Mouse (Mus musculus) forebrain, postnatal 0 days (tissue): ENCODE measurements around the gene C77080. TPM values are rescaled to one million over a fixed set of nuclear protein-coding genes. Genes with fewer than 3 reads are reported as not detected.
A peak's percentile ranks its signal among the peaks of the same experiment; 100 is the strongest.

Source experiments
- ATAC-seq: fragments of 200-750 bp; cut with Nextera tagmentation; 2 replicates; pipeline ENCODE4 v1.8.0; 2017; ENCODE audit warnings: mild to moderate bottlenecking, moderate library complexity
- DNase-seq: peaks from one replicate; pipeline ENCODE4 v3.0.0-alpha.2; 2015
- H3K27ac ChIP-seq: fragments of 300-500 bp; sonication (generic); 2 replicates; pipeline ENCODE4 v1.5.1; 2014; ENCODE audit warnings: low read depth, mild to moderate bottlenecking, antibody characterized with exemption, low read length, moderate library complexity, mixed read lengths
- H3K27me3 ChIP-seq: fragments of 300-500 bp; sonication (generic); 2 replicates; pipeline ENCODE4 v1.6.1; 2014; ENCODE audit warnings: mild to moderate bottlenecking, low read length, mixed read lengths; ENCODE audit not compliant: insufficient read depth
- H3K36me3 ChIP-seq: fragments of 300-500 bp; sonication (generic); 2 replicates; pipeline ENCODE4 v1.6.1; 2014; ENCODE audit warnings: mild to moderate bottlenecking, moderate library complexity; ENCODE audit not compliant: insufficient read depth
- H3K4me1 ChIP-seq: fragments of 300-500 bp; sonication (generic); 2 replicates; pipeline ENCODE4 v1.6.1; 2014; ENCODE audit warnings: antibody characterized with exemption; ENCODE audit not compliant: insufficient read depth
- H3K4me2 ChIP-seq: fragments of 300-500 bp; sonication (generic); 2 replicates; pipeline ENCODE4 v1.6.1; 2014; ENCODE audit warnings: low read depth, mild to moderate bottlenecking, moderate library complexity
- H3K4me3 ChIP-seq: fragments of 300-500 bp; sonication (generic); 2 replicates; pipeline ENCODE4 v1.5.1; 2014; ENCODE audit warnings: low read depth, low read length, mixed read lengths
- H3K9ac ChIP-seq: fragments of 300-500 bp; sonication (generic); 2 replicates; pipeline ENCODE4 v1.6.1; 2014; ENCODE audit warnings: mild to moderate bottlenecking
- H3K9me3 ChIP-seq: fragments of 300-500 bp; sonication (generic); 2 replicates; pipeline ENCODE4 v1.6.1; 2016; ENCODE audit warnings: low read length
- CTCF ChIP-seq: sonication (generic); IDR thresholded peaks from 2 replicates; pipeline ENCODE4 v1.5.1; 2016; ENCODE audit warnings: antibody characterized with exemption, control low read depth, low read depth
- WGBS: fragments of 180-500 bp; shearing (Covaris S2); extraction: QIAGEN DNeasy Blood & Tissue Kit; methylation state at CpG from one replicate; pipeline ENCODE4 v1.1.7; 2014; 5-methylcytosine and 5-hydroxymethylcytosine counted together
- polyA plus RNA-seq: library from polyadenylated mRNA; unstranded; fragments of >200 nt; fragmentation: Nextera tagmentation; extraction: Ambion mirVana; gene quantifications from 2 replicates; pipeline ENCODE4 v1.2.1, GENCODE M21; 2015
- total RNA-seq: library from RNA; depleted of rRNA; stranded (reverse); fragments of >200 nt; gene quantifications from 2 replicates; pipeline ENCODE4 v1.2.3, GENCODE M21; 2014

Gene C77080
- total and polyA plus RNA-seq, 2 experiments from 2014 or later, result 3.5 to 10.6 TPM

- H3K36me3 ChIP-seq, result no peaks in the 10 kb centered on the region
- H3K4me1 ChIP-seq, result 0 out of 2 replicates have a peak, but pooled peaks cover under 1% of the 10 kb centered on the region
- no peak for DNase-seq
- 35% methylated on average over 8 of the region's 8 CpGs for WGBS
- ATAC-seq, result no peak
- H3K27ac ChIP-seq, result no peak overlapping the region
- no peaks in the 10 kb centered on the region for H3K9me3 ChIP-seq
- TF ChIP-seq CTCF, result no peak
- H3K4me2 ChIP-seq, result no peak overlapping the region
- no peaks in the 10 kb centered on the region; the same call in 1 of the 2 replicates for H3K27me3 ChIP-seq
- H3K4me3 ChIP-seq, result no peak overlapping the region
- no peak overlapping the region for H3K9ac ChIP-seq
Observed at GRCm38 (mm10) chr4:129256450-129257380, 4.5 kb downstream of the C77080 start.

DNA sequence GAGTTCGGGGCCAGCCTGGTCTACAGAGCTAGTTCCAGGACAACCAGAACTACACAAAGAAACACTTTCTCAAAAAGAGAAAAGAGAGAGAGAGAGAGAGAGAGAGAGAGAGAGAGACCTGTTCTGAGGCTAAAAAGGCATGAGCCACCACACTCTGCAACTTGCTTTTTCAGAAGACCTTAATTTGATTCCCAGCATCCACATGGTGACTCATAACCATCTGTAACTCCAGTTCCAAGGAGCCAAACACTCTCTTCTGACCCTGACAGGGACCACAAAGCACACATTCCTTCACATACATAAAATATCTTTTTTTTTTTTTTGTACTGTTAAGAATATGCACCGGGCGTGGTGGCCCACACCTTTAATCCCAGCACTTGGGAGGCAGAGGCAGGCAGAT lies 6.6 kb downstream of the C77080 start:
- Histone ChIP-seq H3K4me1 (0 out of 2 replicates have a peak, but pooled peaks cover 4% of the 10 kb centered on the region), H3K4me3 (no peak overlapping the region), H3K36me3 (no peaks in the 10 kb centered on the region), H3K4me2 (no peak overlapping the region), H3K27ac (no peak overlapping the region), H3K27me3 (peaks cover 13% of the 10 kb centered on the region), H3K9ac (no peak overlapping the region), H3K9me3 (no peaks in the 10 kb centered on the region)
- WGBS, result 89% methylated on average over 3 of the region's 3 CpGs
- ATAC-seq (no peak), DNase-seq (no peak)
- TF ChIP-seq CTCF, result no peak

- Histone ChIP-seq H3K4me2 (no peak overlapping the region), H3K27ac (no peak overlapping the region), H3K27me3 (peaks cover 28% of the 10 kb centered on the region), H3K4me1 (0 out of 2 replicates have a peak, but pooled peaks cover 4% of the 10 kb centered on the region), H3K9me3 (no peaks in the 10 kb centered on the region), H3K9ac (no peak overlapping the region), H3K4me3 (no peak overlapping the region), H3K36me3 (no peaks in the 10 kb centered on the region)
- TF ChIP-seq CTCF, result no peak
- no peak for ATAC-seq
- DNase-seq, result no peak
- WGBS, result 91% methylated on average over 2 of the region's 2 CpGs
Observed at GRCm38 (mm10) chr4:129252492-129252891, 8.7 kb downstream of the C77080 start.

DNA sequence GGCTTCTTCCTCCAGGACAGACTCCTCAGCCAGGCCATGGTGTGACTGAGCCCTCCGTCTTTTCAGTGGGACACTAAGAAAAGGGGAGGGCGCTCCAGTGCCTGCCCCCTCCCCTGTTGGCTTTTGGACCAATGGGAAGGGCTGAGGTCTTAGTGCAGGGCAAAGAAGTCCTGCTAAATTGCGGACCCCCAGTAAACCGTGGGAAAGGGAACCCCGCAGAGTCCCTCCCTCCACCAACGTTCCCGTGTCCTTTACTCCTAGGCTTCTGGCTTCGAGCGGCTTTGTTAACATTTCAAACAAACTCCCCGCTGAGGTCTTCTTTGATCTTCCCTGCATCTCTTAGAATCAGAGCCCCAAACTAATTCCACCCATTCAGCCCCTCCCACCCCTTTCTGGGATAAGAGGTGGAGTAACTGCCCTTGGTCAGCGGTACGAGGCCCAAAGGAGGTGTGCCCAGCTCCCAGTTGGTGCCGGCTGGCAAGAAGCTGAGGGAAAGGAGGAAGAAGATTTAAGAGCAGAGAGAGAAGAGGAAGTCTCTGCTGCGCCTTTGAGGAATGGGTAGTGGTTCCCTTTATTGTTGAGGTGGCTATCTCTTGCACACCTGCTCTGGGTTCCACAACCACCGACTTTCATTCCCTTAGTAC lies 9.6 kb downstream of the C77080 start:
- WGBS, result 6% methylated on average over 15 of the region's 15 CpGs
- Histone ChIP-seq H3K9me3 (no peaks in the 10 kb centered on the region), H3K4me3 (no peak overlapping the region), H3K9ac (no peak overlapping the region), H3K36me3 (no peaks in the 10 kb centered on the region), H3K27me3 (peaks cover 36% of the 10 kb centered on the region), H3K27ac (no peak overlapping the region), H3K4me1 (0 out of 2 replicates have a peak, but pooled peaks cover 4% of the 10 kb centered on the region), H3K4me2 (no peak overlapping the region)
- DNase-seq, result no peak
- no peak for TF ChIP-seq CTCF
- ATAC-seq, result peak; percentile 25

DNA sequence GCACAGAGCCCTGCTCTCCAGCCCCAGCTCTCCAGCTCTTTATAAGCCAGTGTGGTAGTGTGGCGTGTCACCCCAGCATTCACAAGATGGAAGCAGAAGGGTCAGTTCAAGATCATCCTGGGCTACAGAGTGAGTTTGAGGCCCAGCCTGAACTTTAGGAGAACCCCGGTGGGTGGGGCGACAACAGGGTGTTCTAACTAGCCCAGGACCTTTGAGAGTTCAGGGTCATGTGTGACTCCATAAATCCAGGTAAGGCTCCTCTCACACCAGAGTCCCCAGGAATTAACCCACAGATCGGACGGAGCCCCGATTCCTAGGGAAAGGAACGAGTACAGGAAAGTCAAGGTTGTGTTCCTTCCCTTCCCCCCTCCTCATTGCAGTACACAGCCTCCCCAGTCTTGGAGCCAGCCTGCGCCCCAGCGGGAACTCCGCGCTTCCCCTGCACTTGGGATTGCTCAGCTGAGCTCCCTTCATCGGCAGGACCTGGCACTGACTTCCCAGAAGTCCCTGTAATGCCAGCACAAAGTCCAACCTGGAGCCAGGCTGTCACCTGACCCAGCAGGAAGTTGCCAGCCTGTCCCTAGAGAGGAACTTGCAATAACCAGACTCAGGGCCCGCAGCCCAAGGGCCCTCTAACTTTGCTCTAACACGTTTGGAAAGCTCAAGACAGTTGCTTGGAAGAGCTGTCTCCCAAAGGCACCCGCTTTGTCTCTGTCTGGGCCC lies 10.3 kb downstream of the C77080 start:
- Histone ChIP-seq H3K4me3 (no peak overlapping the region), H3K36me3 (no peaks in the 10 kb centered on the region), H3K4me1 (0 out of 2 replicates have a peak, but pooled peaks cover 4% of the 10 kb centered on the region), H3K27me3 (peaks cover 41% of the 10 kb centered on the region), H3K4me2 (no peak overlapping the region), H3K27ac (no peak overlapping the region), H3K9ac (no peak overlapping the region), H3K9me3 (no peaks in the 10 kb centered on the region)
- peak; percentile 10; the same call in 1 of the 2 replicates for ATAC-seq
- no peak for DNase-seq
- TF ChIP-seq CTCF, result no peak
- WGBS, result 21% methylated on average over 15 of the region's 15 CpGs

DNA sequence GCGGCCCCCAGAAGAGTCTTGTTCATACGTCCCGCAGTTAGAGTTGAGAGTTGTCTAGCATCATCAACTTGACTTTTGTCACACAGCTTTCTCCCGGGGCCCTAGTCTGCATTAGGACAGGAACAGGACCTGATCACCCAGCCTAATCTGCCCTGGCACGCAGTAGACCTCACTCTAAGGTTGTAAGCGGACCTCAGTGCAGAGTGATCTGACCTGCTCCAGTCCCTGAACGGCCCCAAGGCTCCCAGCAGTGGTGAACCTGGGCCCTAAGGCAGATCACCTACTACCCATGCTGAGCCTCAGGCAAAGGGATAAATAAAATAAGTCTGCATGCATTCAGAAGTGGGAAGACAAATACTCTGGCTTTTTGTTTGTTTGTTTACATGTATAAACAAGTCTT lies 11.9 kb downstream of the C77080 start:
- 39% methylated on average over 7 of the region's 7 CpGs for WGBS
- H3K4me3 ChIP-seq, result no peak overlapping the region
- H3K27me3 ChIP-seq, result peaks cover 41% of the 10 kb centered on the region
- H3K9ac ChIP-seq, result no peak overlapping the region
- 0 out of 2 replicates have a peak, but pooled peaks cover 4% of the 10 kb centered on the region for H3K4me1 ChIP-seq
- no peak overlapping the region for H3K4me2 ChIP-seq
- no peaks in the 10 kb centered on the region for H3K36me3 ChIP-seq
- no peaks in the 10 kb centered on the region for H3K9me3 ChIP-seq
- DNase-seq (no peak), ATAC-seq (no peak)
- TF ChIP-seq CTCF, result no peak
- no peak overlapping the region for H3K27ac ChIP-seq
